ENCODE assay signal across 28 mouse cellular contexts in the genomic region with DNA sequence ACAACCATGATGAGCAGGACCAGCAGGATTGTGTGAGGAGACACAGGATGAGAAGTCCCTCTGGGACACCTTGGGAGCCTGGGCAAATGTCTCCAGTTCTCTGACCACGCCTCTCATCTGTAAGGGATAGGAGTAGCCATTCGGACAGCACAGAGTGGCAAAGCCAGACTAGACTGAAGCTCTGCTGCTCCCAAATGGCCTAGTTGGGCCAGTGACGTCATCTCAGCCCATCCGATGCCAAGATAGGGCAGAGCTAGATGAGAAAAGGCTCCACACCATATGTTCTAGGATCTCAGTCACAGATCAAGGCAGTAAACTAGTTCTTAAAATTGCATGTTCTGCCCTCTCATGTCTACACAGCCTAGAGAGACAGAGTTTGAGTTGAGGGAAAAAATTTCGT. TPM values are rescaled to one million over a fixed set of nuclear protein-coding genes. Genes with fewer than 3 reads are reported as not detected.
DNase-seq lines count a peak whose midpoint lies in the region; ATAC-seq and TF ChIP-seq lines count a peak whose summit lies in the region.
"Had no signal": no experiment of that assay in that cellular context is flagged by ENCODE, and none has a peak within 500 bp of the region (broad histone marks: within the 10 kb centered on the region; RNA-seq: fewer than 3 reads in every experiment).

No protein-coding gene starts in this region.

- no peak overlapping the region for H3K4me2 ChIP-seq in midbrain, postnatal 0 days (ENCODE audit: low read depth, low read length, poor library complexity, severe bottlenecking)
- no peak overlapping the region for H3K4me2 ChIP-seq in midbrain, embryonic 11.5 days
- H3K4me2 ChIP-seq: embryonic facial prominence, embryonic 13.5 days; forebrain, embryonic 15.5 days; heart, embryonic 15.5 days; kidney, embryonic 15.5 days; limb, embryonic 13.5 days; liver, embryonic 11.5 days; lung, embryonic 15.5 days; midbrain, embryonic 13.5 days; stomach, embryonic 15.5 days had no signal

- H3K27me3 ChIP-seq in midbrain, postnatal 0 days (ENCODE audit: insufficient read depth, low read length), result no peaks in the 10 kb centered on the region
- H3K27me3 ChIP-seq in midbrain, embryonic 11.5 days (ENCODE audit: control insufficient read depth, insufficient read depth, low read length), result no peaks in the 10 kb centered on the region

- peak; percentile 88 for ATAC-seq in cerebellum, adult (ENCODE audit: insufficient number of reproducible peaks, low FRiP score, low TSS enrichment)
- ATAC-seq in midbrain, postnatal 0 days (ENCODE audit: low FRiP score), result no peak
- no peak for ATAC-seq in midbrain, embryonic 11.5 days (ENCODE audit: low FRiP score)
- ATAC-seq: forebrain, embryonic 15.5 days; hindbrain, embryonic 16.5 days; midbrain, embryonic 13.5 days had no signal

- H3K36me3 ChIP-seq in midbrain, postnatal 0 days (ENCODE audit: insufficient read depth, low read length), result no peaks in the 10 kb centered on the region
- no peaks in the 10 kb centered on the region for H3K36me3 ChIP-seq in midbrain, embryonic 11.5 days (ENCODE audit: control insufficient read depth, insufficient read depth, low read length)
- H3K36me3 ChIP-seq: embryonic facial prominence, embryonic 13.5 days; forebrain, embryonic 10.5 days; forebrain, embryonic 15.5 days; heart, embryonic 10.5 days; heart, embryonic 15.5 days; kidney, embryonic 15.5 days; limb, embryonic 13.5 days; lung, embryonic 15.5 days; midbrain, embryonic 13.5 days; stomach, embryonic 15.5 days had no signal

- H3K9ac ChIP-seq in midbrain, postnatal 0 days (replicated peaks; ENCODE audit: low read length, poor library complexity, severe bottlenecking), result no peak overlapping the region
- H3K9ac ChIP-seq in midbrain, embryonic 11.5 days (ENCODE audit: low read length), result no peak overlapping the region
- H3K9ac ChIP-seq: embryonic facial prominence, embryonic 13.5 days; forebrain, embryonic 15.5 days; heart, embryonic 15.5 days; kidney, embryonic 15.5 days; limb, embryonic 13.5 days; lung, embryonic 15.5 days; midbrain, embryonic 13.5 days; stomach, embryonic 15.5 days had no signal

- 78% methylated on average over 5 of the region's 5 CpGs for WGBS in midbrain, postnatal 0 days
- WGBS in midbrain, embryonic 11.5 days, result 81% methylated on average over 5 of the region's 5 CpGs

- no peak overlapping the region for H3K4me3 ChIP-seq in midbrain, postnatal 0 days (ENCODE audit: low read depth, low read length)
- H3K4me3 ChIP-seq in midbrain, embryonic 11.5 days (ENCODE audit: low read depth, low read length), result no peak overlapping the region
- H3K4me3 ChIP-seq: embryonic facial prominence, embryonic 13.5 days; forebrain, embryonic 10.5 days; forebrain, embryonic 15.5 days; heart, embryonic 10.5 days; heart, embryonic 15.5 days; kidney, embryonic 15.5 days; limb, embryonic 13.5 days; lung, embryonic 15.5 days; midbrain, embryonic 13.5 days; stomach, embryonic 15.5 days had no signal

- no peaks in the 10 kb centered on the region for H3K9me3 ChIP-seq in midbrain, postnatal 0 days (ENCODE audit: low read length)
- H3K9me3 ChIP-seq in midbrain, embryonic 11.5 days (ENCODE audit: control insufficient read depth, low read length), result no peaks in the 10 kb centered on the region
- H3K9me3 ChIP-seq: embryonic facial prominence, embryonic 13.5 days; forebrain, embryonic 10.5 days; forebrain, embryonic 15.5 days; heart, embryonic 10.5 days; heart, embryonic 15.5 days; kidney, embryonic 15.5 days; limb, embryonic 13.5 days; lung, embryonic 15.5 days; midbrain, embryonic 13.5 days; stomach, embryonic 15.5 days had no signal

- no peak for TF ChIP-seq CTCF in midbrain, postnatal 0 days (IDR thresholded peaks at IDR 0.05)

- H3K27ac ChIP-seq in midbrain, postnatal 0 days (ENCODE audit: low read depth, low read length), result no peak overlapping the region
- H3K27ac ChIP-seq in midbrain, embryonic 11.5 days (ENCODE audit: low read depth, low read length), result no peak overlapping the region
- H3K27ac ChIP-seq: embryonic facial prominence, embryonic 13.5 days; forebrain, embryonic 10.5 days; forebrain, embryonic 15.5 days; heart, embryonic 10.5 days; heart, embryonic 15.5 days; kidney, embryonic 15.5 days; limb, embryonic 13.5 days; lung, embryonic 15.5 days; midbrain, embryonic 13.5 days; stomach, embryonic 15.5 days had no signal

- DNase-seq in cerebellum, postnatal 4 days (ENCODE audit: low spot score in 2 of 2), result no peak
- peak; percentile 89 to 96 for DNase-seq in cerebellum, adult 18-20 months
- DNase-seq in cerebellum, postnatal 10 days, result peak; percentile 80 to 82
- DNase-seq in midbrain, postnatal 0 days (ENCODE audit: low spot score), result no peak
- no peak for DNase-seq in midbrain, embryonic 11.5 days (ENCODE audit: low spot score, missing footprints)
- DNase-seq in Muller cell, postnatal 12 days (ENCODE audit: inconsistent ontology term), result no peak
- DNase-seq: adrenal gland, postnatal 25 days; gastrocnemius, postnatal 14 days; kidney, adult 18-20 months; kidney, postnatal 36 days; lung, postnatal 36 days; retina, postnatal 1 day; right cerebral cortex, postnatal 25 days; thymus, postnatal 14 days had no signal

- no peaks in the 10 kb centered on the region for H3K4me1 ChIP-seq in midbrain, postnatal 0 days (ENCODE audit: insufficient read depth, low read length)
- H3K4me1 ChIP-seq in midbrain, embryonic 11.5 days (ENCODE audit: control insufficient read depth, insufficient read depth, low read length), result peaks cover under 1% of the 10 kb centered on the region
- H3K4me1 ChIP-seq: embryonic facial prominence, embryonic 13.5 days; lung, embryonic 15.5 days had no signal

RNA-seq across cellular contexts. Expression of gene Stmn1, which starts 9.3 kb away (rescaled TPM):
- 1,269 and 1,609 TPM in 2 replicates for total RNA-seq in midbrain, postnatal 0 days (2014; rRNA removed)
- 6,261 and 6,359 TPM in 2 replicates for polyA plus RNA-seq in midbrain, postnatal 0 days (2015; fragmentation: Nextera tagmentation; extraction: Ambion mirVana)
- 4,454 and 4,703 TPM in 2 replicates for polyA plus RNA-seq in midbrain, embryonic 11.5 days (2014; fragmentation: Nextera tagmentation; extraction: Ambion mirVana)

RNA-seq across cellular contexts. Expression of gene Paqr7, which starts 37.6 kb away (rescaled TPM):
- total RNA-seq in midbrain, postnatal 0 days (2014; rRNA removed), result 69.2 and 97.8 TPM in 2 replicates
- 38.9 and 41.3 TPM in 2 replicates for polyA plus RNA-seq in midbrain, postnatal 0 days (2015; fragmentation: Nextera tagmentation; extraction: Ambion mirVana)
- 1.3 and 1.4 TPM in 2 replicates for polyA plus RNA-seq in midbrain, embryonic 11.5 days (2014; fragmentation: Nextera tagmentation; extraction: Ambion mirVana)

RNA-seq across cellular contexts. Expression of gene Aunip, which starts 51.9 kb away (rescaled TPM):
- 1.5 and 2.0 TPM in 2 replicates for total RNA-seq in midbrain, postnatal 0 days (2014; rRNA removed)
- 0.91 and 1.3 TPM in 2 replicates for polyA plus RNA-seq in midbrain, postnatal 0 days (2015; fragmentation: Nextera tagmentation; extraction: Ambion mirVana)
- polyA plus RNA-seq in midbrain, embryonic 11.5 days (2014; fragmentation: Nextera tagmentation; extraction: Ambion mirVana), result 7.8 and 7.9 TPM in 2 replicates
- total RNA-seq: monocyte, adult 5-6 weeks had no signal

Comparison
In these comparisons a context has a peak if more than half of its experiments do, and no peak if none do; other contexts are left out.
1. DNase-seq: peak in cerebellum, adult 18-20 months (2 of 2) and cerebellum, postnatal 10 days (2 of 2); none in cerebellum, postnatal 4 days (0 of 2), midbrain, postnatal 0 days (single experiment), midbrain, embryonic 11.5 days (single experiment) and Muller cell, postnatal 12 days (single experiment).
2. RNA of gene Paqr7, which starts 37.6 kb away (polyA plus RNA-seq): 38.9 to 41.3 TPM in midbrain, postnatal 0 days; 1.3 to 1.4 TPM in midbrain, embryonic 11.5 days; every median in the first group is over 10 times any median in the second.